ENCODE assay signal across 8 mouse cellular contexts in genomic region chr2:127166261-127166660, GRCm38 (mm10). TPM values are rescaled to one million over a fixed set of nuclear protein-coding genes. Genes with fewer than 3 reads are reported as not detected.
DNase-seq lines count a peak whose midpoint lies in the region; ATAC-seq and TF ChIP-seq lines count a peak whose summit lies in the region.
"Not testable (repeated sequence)": the region's sequence is repeated elsewhere in the genome, so short reads cannot be mapped to it uniquely, and the experiment has no call there.

No protein-coding gene starts in this region.

- not testable (repeated sequence) for TF ChIP-seq POLR2A in heart, adult 2 months (IDR thresholded peaks at IDR 0.05; ENCODE audit: insufficient read depth, low read depth, low read length)

- DNase-seq in ES-CJ7 (ENCODE audit: low read depth, low spot score), result peak; percentile 54
- DNase-seq in adrenal gland, adult 2 months, result peak; percentile 10
- peak; percentile 72 for DNase-seq in embryo, embryonic 10.5 days (ENCODE audit: low spot score)
- DNase-seq in heart, adult 2 months; liver, embryonic 14.5 days (ENCODE audit: low read depth in 3 of 3, low spot score in 3 of 3): not testable (repeated sequence)
- DNase-seq in kidney, adult 9 months, result peak; percentile 68
- peak; percentile 79 for DNase-seq in midbrain, postnatal 0 days (ENCODE audit: low spot score)
- DNase-seq in thymus, postnatal 25 days, result peak; percentile 10

- not testable (repeated sequence) for TF ChIP-seq EP300 in heart, adult 2 months (IDR thresholded peaks at IDR 0.05; ENCODE audit: insufficient read depth, low read depth, low read length); liver, embryonic 14.5 days (IDR thresholded peaks at IDR 0.05; ENCODE audit: low read depth)

- not testable (repeated sequence) for H3K27ac ChIP-seq in heart, adult 2 months; liver, embryonic 14.5 days; midbrain, postnatal 0 days (ENCODE audit: low read depth, low read length)

- H3K4me2 ChIP-seq in liver, embryonic 14.5 days (ENCODE audit: low read depth); midbrain, postnatal 0 days (ENCODE audit: low read depth, low read length, poor library complexity, severe bottlenecking): not testable (repeated sequence)

- H3K4me3 ChIP-seq in heart, adult 2 months; liver, embryonic 14.5 days (ENCODE audit: insufficient read depth in 1 of 2, low read depth in 2 of 2, low read length in 2 of 2); midbrain, postnatal 0 days (ENCODE audit: low read depth, low read length): not testable (repeated sequence)

- not testable (repeated sequence) for H3K36me3 ChIP-seq in heart, adult 2 months (ENCODE audit: control insufficient read depth, insufficient read depth, low read length); liver, embryonic 14.5 days (replicated peaks; ENCODE audit: control insufficient read depth, insufficient read depth, low read depth); midbrain, postnatal 0 days (ENCODE audit: insufficient read depth, low read length)

- not testable (repeated sequence) for H3K27me3 ChIP-seq in heart, adult 2 months (ENCODE audit: control insufficient read depth, insufficient read depth, low read length); liver, embryonic 14.5 days (ENCODE audit: control insufficient read depth, insufficient read depth, low read length); midbrain, postnatal 0 days (ENCODE audit: insufficient read depth, low read length)

- WGBS in heart, adult 2 months, result 18% methylated on average over 1 of the region's 1 CpGs
- 8% methylated on average over 1 of the region's 1 CpGs for WGBS in liver, embryonic 14.5 days (ENCODE audit: insufficient replicate concordance)
- 6% methylated on average over 1 of the region's 1 CpGs for WGBS in midbrain, postnatal 0 days

- not testable (repeated sequence) for H3K79me2 ChIP-seq in heart, adult 2 months (replicated peaks; ENCODE audit: control insufficient read depth, insufficient read depth, low read length)

- H3K9ac ChIP-seq in heart, adult 2 months (ENCODE audit: low read depth, low read length); liver, embryonic 14.5 days (replicated peaks); midbrain, postnatal 0 days (replicated peaks; ENCODE audit: low read length, poor library complexity, severe bottlenecking): not testable (repeated sequence)

- peak; percentile 68 for TF ChIP-seq CTCF in heart, adult 2 months (IDR thresholded peaks at IDR 0.05)
- TF ChIP-seq CTCF in liver, embryonic 14.5 days (IDR thresholded peaks at IDR 0.05; ENCODE audit: low read depth), result peak; percentile 26; the same call in 1 of the 2 replicates
- TF ChIP-seq CTCF in midbrain, postnatal 0 days (IDR thresholded peaks at IDR 0.05), result peak; percentile 71

- intact Hi-C loops in heart, adult 2 months (cut with DNase I), result loop anchor here (1.0 to 5.0 kb wide), 2 partner anchors 39 to 176 kb away; no protein-coding TSS in a partner anchor

- ATAC-seq in liver, embryonic 14.5 days (ENCODE audit: insufficient read depth); midbrain, postnatal 0 days (ENCODE audit: low FRiP score): not testable (repeated sequence)

- H3K4me1 ChIP-seq in heart, adult 2 months (ENCODE audit: control insufficient read depth, insufficient read depth, low read length); liver, embryonic 14.5 days (replicated peaks; ENCODE audit: control insufficient read depth in 2 of 2, insufficient read depth in 2 of 2, low read length in 1 of 2); midbrain, postnatal 0 days (ENCODE audit: insufficient read depth, low read length): not testable (repeated sequence)

- not testable (repeated sequence) for H3K9me3 ChIP-seq in liver, embryonic 14.5 days (ENCODE audit: control insufficient read depth, low read length); midbrain, postnatal 0 days (ENCODE audit: low read length)

RNA-seq across cellular contexts. Expression of gene Itpripl1, which starts 23.0 kb away (rescaled TPM):
- total RNA-seq in adrenal gland, adult 2 months (2021), result 1 to 10 TPM; 5.1 to 7.0 TPM
- 3.3 and 3.7 TPM in 2 replicates for polyA plus RNA-seq in adrenal gland, adult 2 months (2012; rRNA removed)
- total RNA-seq in heart, adult 2 months (2021), result 10 to 100 TPM; 14.4 to 17.6 TPM
- polyA plus RNA-seq in heart, adult 2 months (2012; rRNA removed), result 7.9 and 11.5 TPM in 2 replicates
- polyA plus RNA-seq in liver, embryonic 14.5 days (2012; rRNA removed), result 7.3 and 8.0 TPM in 2 replicates
- polyA plus RNA-seq in liver, embryonic 14.5 days (2014; fragmentation: Nextera tagmentation; extraction: Ambion mirVana), result 17.7 and 19.9 TPM in 2 replicates
- total RNA-seq in midbrain, postnatal 0 days (2014; rRNA removed), result 9.6 and 11.2 TPM in 2 replicates
- 7.0 and 7.6 TPM in 2 replicates for polyA plus RNA-seq in midbrain, postnatal 0 days (2015; fragmentation: Nextera tagmentation; extraction: Ambion mirVana)

RNA-seq across cellular contexts. Expression of gene Ncaph, which starts 32.5 kb away (rescaled TPM):
- total RNA-seq in adrenal gland, adult 2 months (2021), result 1 to 10 TPM; 1.4 to 2.6 TPM
- polyA plus RNA-seq in adrenal gland, adult 2 months (2012; rRNA removed), result 0.46 and 0.89 TPM in 2 replicates
- total RNA-seq in heart, adult 2 months (2021), result 1 to 10 TPM in 1 of 2 experiments, under 1 TPM in 1; 0.64 to 1.4 TPM
- polyA plus RNA-seq in heart, adult 2 months (2012; rRNA removed), result 0.41 and 0.44 TPM in 2 replicates
- 19.7 and 33.9 TPM in 2 replicates for polyA plus RNA-seq in liver, embryonic 14.5 days (2012; rRNA removed)
- 58.4 and 65.2 TPM in 2 replicates for polyA plus RNA-seq in liver, embryonic 14.5 days (2014; fragmentation: Nextera tagmentation; extraction: Ambion mirVana)
- 4.0 and 6.6 TPM in 2 replicates for total RNA-seq in midbrain, postnatal 0 days (2014; rRNA removed)
- 6.3 and 6.7 TPM in 2 replicates for polyA plus RNA-seq in midbrain, postnatal 0 days (2015; fragmentation: Nextera tagmentation; extraction: Ambion mirVana)

RNA-seq across cellular contexts. Expression of gene 1810024B03Rik, which starts 41.8 kb away (rescaled TPM):
- 1 to 10 TPM; 1.6 to 2.0 TPM for total RNA-seq in adrenal gland, adult 2 months (2021)
- 1.0 and 1.3 TPM in 2 replicates for polyA plus RNA-seq in adrenal gland, adult 2 months (2012; rRNA removed)
- under 1 TPM; 0.36 to 0.60 TPM for total RNA-seq in heart, adult 2 months (2021)
- 0.94 TPM in 2 replicates for polyA plus RNA-seq in heart, adult 2 months (2012; rRNA removed)
- polyA plus RNA-seq in liver, embryonic 14.5 days (2012; rRNA removed), result 0.23 and 0.57 TPM in 2 replicates
- 0.81 and 0.96 TPM in 2 replicates for polyA plus RNA-seq in liver, embryonic 14.5 days (2014; fragmentation: Nextera tagmentation; extraction: Ambion mirVana)
- total RNA-seq in midbrain, postnatal 0 days (2014; rRNA removed), result 0.66 TPM in 1 of 2 replicates, not detected in the other
- polyA plus RNA-seq in midbrain, postnatal 0 days (2015; fragmentation: Nextera tagmentation; extraction: Ambion mirVana), result 0.96 and 1.2 TPM in 2 replicates

RNA-seq across cellular contexts. Expression of gene Snrnp200, which starts 41.9 kb away (rescaled TPM):
- total RNA-seq in adrenal gland, adult 2 months (2021), result 10 to 100 TPM; 66.7 to 69.2 TPM
- 21.0 and 23.7 TPM in 2 replicates for polyA plus RNA-seq in adrenal gland, adult 2 months (2012; rRNA removed)
- 10 to 100 TPM; 59.3 to 69.5 TPM for total RNA-seq in heart, adult 2 months (2021)
- 34.0 and 58.7 TPM in 2 replicates for polyA plus RNA-seq in heart, adult 2 months (2012; rRNA removed)
- 18.2 and 27.5 TPM in 2 replicates for polyA plus RNA-seq in liver, embryonic 14.5 days (2012; rRNA removed)
- polyA plus RNA-seq in liver, embryonic 14.5 days (2014; fragmentation: Nextera tagmentation; extraction: Ambion mirVana), result 28.1 and 33.3 TPM in 2 replicates
- total RNA-seq in midbrain, postnatal 0 days (2014; rRNA removed), result 95.1 and 106 TPM in 2 replicates
- 32.5 and 32.9 TPM in 2 replicates for polyA plus RNA-seq in midbrain, postnatal 0 days (2015; fragmentation: Nextera tagmentation; extraction: Ambion mirVana)
